Mouse (Mus musculus) layer of hippocampus, adult 2 months (tissue): ENCODE measurements around the gene Mlec. TPM values are rescaled to one million over a fixed set of nuclear protein-coding genes. Genes with fewer than 3 reads are reported as not detected.
"Not testable (repeated sequence)": the region's sequence is repeated elsewhere in the genome, so short reads cannot be mapped to it uniquely, and the experiment has no call there.

Experiments
- DNase-seq, 2 experiments: peaks; one replicate each; pipeline ENCODE4 v3.0.0; 2022; ENCODE audit warnings: low spot score in 2 of 2
- H3K27ac ChIP-seq: fragments of 200-600 bp; 2 replicates; pipeline ENCODE4 v1.8.1; 2022
- H3K4me3 ChIP-seq: fragments of 200-600 bp; 2 replicates; pipeline ENCODE4 v1.8.1; 2022; ENCODE audit warnings: mild to moderate bottlenecking
- CTCF ChIP-seq: fragments of 200-600 bp; conservative IDR thresholded peaks from 2 replicates; pipeline ENCODE4 v1.8.1; 2022; ENCODE audit warnings: antibody characterized with exemption, mild to moderate bottlenecking, moderate library complexity
- total RNA-seq, 2 experiments: library from RNA; stranded (reverse); gene quantifications; 2 replicates each; pipeline ENCODE4 v1.2.3; 2021

Gene Mlec
- total RNA-seq, 2 experiments from 2014 or later, result 75.7 to 84.7 TPM

DNA sequence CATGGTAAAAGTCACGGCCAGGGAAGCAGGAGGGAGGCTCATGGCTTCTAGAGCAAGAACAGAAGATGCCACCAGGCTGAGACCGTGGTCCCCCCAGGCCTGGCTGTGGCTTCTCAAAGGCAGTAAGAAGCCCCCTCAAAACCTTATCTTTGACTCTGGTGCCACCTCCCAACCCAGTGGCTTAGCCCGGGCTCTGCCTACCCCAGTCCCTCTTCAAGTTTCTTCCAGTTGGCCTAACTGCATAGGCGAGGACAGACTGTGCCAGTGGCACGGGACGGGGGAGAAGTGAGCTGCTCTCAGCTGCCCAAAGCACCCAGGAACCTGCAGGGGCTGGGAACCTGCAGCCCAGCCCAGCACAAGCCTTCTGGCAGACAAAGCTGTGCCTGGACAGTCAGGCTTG is 33.3 kb downstream of the Mlec start:
- DNase-seq, result no peak
- Histone ChIP-seq H3K4me3 (no peak overlapping the region), H3K27ac (peak overlapping the region; percentile 78; the same call in 1 of the 2 replicates)
- no peak for TF ChIP-seq CTCF

DNA sequence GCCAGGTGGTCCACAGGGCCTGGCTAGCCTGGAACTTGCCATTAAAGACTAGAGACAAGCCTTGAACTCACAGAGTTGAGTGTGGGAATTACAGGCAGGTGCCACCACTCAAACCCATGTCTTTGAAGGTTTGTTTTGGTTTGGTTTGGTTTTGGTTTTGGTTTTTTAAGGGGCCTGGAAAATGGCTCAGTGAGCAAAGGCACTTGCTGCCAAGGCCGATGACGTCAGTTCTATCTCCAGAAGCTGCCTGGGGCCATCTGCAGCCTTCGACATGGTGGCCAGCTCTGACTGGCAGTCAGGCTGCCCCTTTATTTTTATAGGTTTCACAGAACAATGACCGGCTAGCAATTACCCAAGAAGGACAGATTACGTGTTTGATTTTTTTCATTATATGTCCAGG is 37.0 kb downstream of the Mlec start:
- Histone ChIP-seq H3K27ac (peak overlapping the region; percentile 23; the same call in 1 of the 2 replicates), H3K4me3 (no peak overlapping the region)
- DNase-seq, result no peak
- no peak for TF ChIP-seq CTCF

DNA sequence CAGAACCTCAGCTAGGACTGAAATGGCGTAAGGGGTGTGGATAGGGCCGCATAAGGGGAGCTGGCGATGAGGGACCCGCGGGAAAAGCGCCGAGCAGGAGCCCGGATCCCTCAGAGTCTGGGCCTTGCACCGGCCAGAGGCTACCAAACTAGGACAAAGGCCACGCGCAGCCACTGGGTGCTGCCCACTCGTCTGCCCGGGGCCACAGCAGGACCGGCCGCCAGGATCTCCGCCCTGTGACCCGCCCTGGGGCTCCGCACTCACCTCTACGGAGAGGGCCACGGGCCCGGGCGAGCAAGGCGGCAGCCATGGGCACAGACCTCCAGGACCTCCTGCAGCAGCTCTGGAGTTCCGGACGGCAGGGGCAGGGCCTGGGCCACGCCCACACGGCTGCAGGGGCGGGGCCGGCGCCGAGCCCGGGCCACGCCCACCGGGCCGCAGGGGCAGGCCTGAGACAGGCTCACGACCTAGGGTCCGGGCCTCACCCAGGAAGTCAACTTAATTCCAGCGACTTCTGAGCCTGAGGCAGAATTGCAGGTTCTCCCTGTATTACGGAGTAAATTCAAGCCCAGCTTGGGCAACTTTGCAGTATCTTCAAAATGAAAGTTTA is 38.9 kb downstream of the Mlec start, which contains the start of gene Acads:
TSS of gene Acads (minus strand) at position 386 of the 610 bp plus-strand sequence.
- H3K27ac ChIP-seq, result peak within 1 kb of the TSS; percentile 47
- H3K4me3 ChIP-seq, result peak within 1 kb of the TSS; percentile 60
- peak in 1 of 2 experiments; percentile 37 for DNase-seq
- no peak for TF ChIP-seq CTCF

DNA sequence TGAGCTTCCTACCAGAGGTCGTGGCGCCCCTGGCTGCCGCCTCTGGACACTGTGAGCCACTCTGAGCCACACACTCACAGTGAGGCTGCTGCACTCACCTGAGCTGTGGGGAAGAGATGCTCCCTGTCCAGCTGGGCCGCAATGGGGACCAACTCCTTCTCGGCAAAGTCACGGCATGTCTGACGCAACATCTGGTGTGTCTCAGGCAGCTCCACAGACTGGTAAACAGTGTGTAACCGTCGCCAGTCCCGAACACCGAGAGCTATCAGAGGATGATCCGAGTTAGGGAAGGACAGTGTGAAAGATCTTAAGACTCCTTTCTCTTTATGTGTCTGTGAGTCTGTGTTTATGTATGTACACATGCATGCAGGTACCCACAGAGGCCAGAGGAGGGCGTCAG is 40.5 kb downstream of the Mlec start:
- H3K4me3 ChIP-seq, result no peak overlapping the region
- H3K27ac ChIP-seq, result no peak overlapping the region
- DNase-seq, result no peak
- no peak for TF ChIP-seq CTCF

DNA sequence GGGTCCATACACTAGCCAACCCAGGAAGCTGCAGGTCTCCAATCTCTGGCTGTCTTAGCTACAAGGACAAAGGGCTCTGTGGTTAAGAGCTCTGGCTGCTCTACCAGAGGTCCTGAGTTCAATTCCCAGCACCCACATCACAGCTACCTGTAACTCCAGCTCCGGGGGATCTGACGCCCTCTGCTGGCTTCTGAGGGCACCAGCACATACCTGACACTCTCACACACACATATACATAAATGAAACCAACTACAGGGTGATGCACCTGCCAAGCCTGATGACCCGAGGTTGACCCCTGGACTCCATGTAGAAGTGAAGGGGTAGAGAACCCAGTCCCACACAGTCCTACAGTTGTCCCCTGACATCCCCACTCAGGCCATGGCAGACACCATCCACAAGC is 41.6 kb downstream of the Mlec start:
- TF ChIP-seq CTCF, result no peak
- no peak overlapping the region for H3K27ac ChIP-seq
- DNase-seq, result no peak
- no peak overlapping the region for H3K4me3 ChIP-seq

- no peak for TF ChIP-seq CTCF
- DNase-seq, result no peak
- Histone ChIP-seq H3K4me3 (no peak overlapping the region), H3K27ac (no peak overlapping the region)
Measured at GRCm38 (mm10) chr5:115114501-115114900, 43.5 kb downstream of the Mlec start.

- no peak for DNase-seq
- Histone ChIP-seq H3K27ac (no peak overlapping the region), H3K4me3 (no peak overlapping the region)
- TF ChIP-seq CTCF, result no peak
Measured at GRCm38 (mm10) chr5:115113244-115113643, 44.7 kb downstream of the Mlec start.

- no peak for DNase-seq
- no peak overlapping the region for H3K4me3 ChIP-seq
- TF ChIP-seq CTCF, result no peak
- H3K27ac ChIP-seq, result no peak overlapping the region
Measured at GRCm38 (mm10) chr5:115111156-115111555, 46.8 kb downstream of the Mlec start.

DNA sequence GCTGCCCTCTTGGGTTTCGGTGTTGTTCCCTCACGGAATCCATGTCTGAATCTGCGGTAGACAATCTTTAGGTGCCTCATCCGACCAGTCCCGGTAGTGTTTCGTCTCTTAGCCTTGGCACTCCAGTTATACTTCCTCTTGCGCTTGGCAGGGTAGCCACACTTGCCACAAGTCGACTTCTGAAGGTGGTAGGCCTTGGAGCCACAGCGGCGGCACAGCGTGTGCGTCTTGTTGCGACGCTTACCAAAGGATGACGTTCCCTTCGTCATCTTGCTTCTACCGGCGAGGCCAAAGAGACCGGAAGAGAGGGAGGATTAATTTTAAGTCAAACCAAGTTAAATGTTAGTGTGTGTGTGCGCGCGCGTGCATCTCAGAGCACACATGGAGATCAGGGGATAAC is 54.7 kb downstream of the Mlec start:
- H3K4me3 ChIP-seq, H3K27ac ChIP-seq, DNase-seq: not testable (repeated sequence)

- Histone ChIP-seq H3K27ac (no peak overlapping the region), H3K4me3 (no peak overlapping the region)
- DNase-seq, result no peak
- TF ChIP-seq CTCF, result no peak
Measured at GRCm38 (mm10) chr5:115102231-115102630, 55.7 kb downstream of the Mlec start.

DNA sequence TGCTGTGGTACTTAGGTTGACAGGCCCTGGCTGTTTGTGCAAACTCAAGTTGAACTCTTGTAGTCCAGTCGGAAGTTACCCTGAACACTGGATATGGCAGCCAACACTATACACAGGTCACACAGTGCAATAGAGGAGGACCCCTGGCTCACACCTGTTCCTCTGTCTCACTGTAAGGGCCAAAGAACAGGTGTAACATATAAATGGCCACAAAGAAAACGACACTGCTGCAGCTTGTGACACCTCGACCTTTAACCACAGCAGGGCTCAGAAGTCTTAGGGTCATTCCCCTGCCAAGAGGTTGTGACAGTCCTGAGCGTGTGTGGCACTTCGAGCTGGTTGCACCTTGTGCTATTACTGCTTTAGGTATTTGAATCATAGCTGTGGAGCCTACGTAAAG is 57.5 kb downstream of the Mlec start:
- no peak overlapping the region for H3K4me3 ChIP-seq
- no peak for DNase-seq
- H3K27ac ChIP-seq, result peak overlapping the region; percentile 57; the same call in 1 of the 2 replicates
- TF ChIP-seq CTCF, result no peak

DNA sequence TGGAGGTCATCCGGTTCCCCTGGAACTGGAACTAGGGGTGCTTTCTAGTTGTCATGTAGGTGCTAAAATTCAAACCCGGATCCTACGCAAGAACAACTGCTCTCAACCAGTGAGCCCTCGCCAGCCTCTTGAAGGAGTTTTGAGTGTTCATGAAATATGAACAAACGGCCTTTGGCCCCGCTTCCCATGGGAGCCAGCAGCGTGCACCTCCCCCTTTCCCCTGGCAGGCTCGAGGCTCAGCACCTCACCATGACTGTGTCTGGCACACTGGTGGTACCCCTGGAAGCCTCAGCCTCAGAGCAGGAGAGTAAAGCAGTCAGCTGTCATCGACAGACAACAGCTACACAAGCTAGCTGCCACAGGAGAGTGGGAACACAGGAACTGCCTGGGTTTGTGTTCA is 58.0 kb downstream of the Mlec start:
- no peak for DNase-seq
- H3K4me3 ChIP-seq, result no peak overlapping the region
- H3K27ac ChIP-seq, result peak overlapping the region; percentile 57; the same call in 1 of the 2 replicates
- no peak for TF ChIP-seq CTCF

DNA sequence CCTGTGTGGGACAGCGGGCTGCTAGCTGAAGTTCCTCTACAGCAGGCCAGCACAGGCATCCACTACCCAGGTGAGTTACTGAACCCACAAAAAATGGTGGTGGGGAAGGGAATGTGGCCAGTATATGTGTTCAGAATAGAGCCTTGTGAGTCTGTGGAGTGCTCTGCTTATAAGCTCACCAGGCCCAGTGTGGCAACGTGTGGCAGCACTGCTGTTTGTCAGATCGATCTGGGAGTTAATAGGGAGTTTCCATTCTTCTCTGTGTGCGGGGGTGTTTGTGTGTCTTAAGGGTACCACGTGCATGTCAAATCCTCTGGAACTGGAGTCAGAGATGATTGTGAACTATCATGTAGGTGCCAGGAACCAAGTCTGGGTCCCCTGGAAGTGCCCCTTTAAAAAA is 58.4 kb downstream of the Mlec start:
- Histone ChIP-seq H3K27ac (peak overlapping the region; percentile 57; the same call in 1 of the 2 replicates), H3K4me3 (no peak overlapping the region)
- TF ChIP-seq CTCF, result no peak
- DNase-seq, result no peak

- no peak for TF ChIP-seq CTCF
Measured at GRCm38 (mm10) chr5:115098195-115098594, 59.8 kb downstream of the Mlec start, which contains the start of gene Gm10401. Gm10401 (minus strand) TSS chr5:115098295.

More at GRCm38 (mm10) chr5:115098195-115098594, 59.8 kb downstream of the Mlec start, which contains the start of gene Gm10401:
- DNase-seq, result no peak
- H3K4me3 ChIP-seq, result no peak within 1 kb of the TSS
- H3K27ac ChIP-seq, result no peak within 1 kb of the TSS

Other genes starting within 250 kb of the Mlec start
- not detected for gene Oasl1, start 234.9 kb downstream of the Mlec start, total RNA-seq
- gene 2210016L21Rik, start 216.0 kb downstream of the Mlec start, total RNA-seq, result 100 to 1,000 TPM; 184 to 196 TPM
- gene Hnf1a, start 187.1 kb downstream of the Mlec start, total RNA-seq, result not detected
- gene Sppl3, start 147.0 kb downstream of the Mlec start, total RNA-seq, result 10 to 100 TPM; 75.2 to 76.2 TPM
- not detected for gene Gm10401, start 59.9 kb downstream of the Mlec start, total RNA-seq
- gene Acads, start 38.8 kb downstream of the Mlec start, total RNA-seq, result 1 to 10 TPM; 6.5 to 7.3 TPM
- 10 to 100 TPM; 25.9 to 28.0 TPM for gene Unc119b, start 23.2 kb downstream of the Mlec start, total RNA-seq
- gene Cabp1, start 36.2 kb upstream of the Mlec start, total RNA-seq, result 100 to 1,000 TPM; 124 to 129 TPM
- gene Pop5, start 77.7 kb upstream of the Mlec start, total RNA-seq, result 100 to 1,000 TPM; 103 to 104 TPM
- gene Rnf10, start 114.7 kb upstream of the Mlec start, total RNA-seq, result 100 to 1,000 TPM; 238 to 248 TPM
- 10 to 100 TPM; 40.9 to 42.6 TPM for gene Coq5, start 121.5 kb upstream of the Mlec start, total RNA-seq
- 100 to 1,000 TPM; 727 to 730 TPM for gene Dynll1, start 142.8 kb upstream of the Mlec start, total RNA-seq
- gene Srsf9, start 169.0 kb upstream of the Mlec start, total RNA-seq, result 100 to 1,000 TPM in 1 of 2 experiments, 10 to 100 TPM in 1; 91.4 to 102 TPM
- gene Gatc, start 183.0 kb upstream of the Mlec start, total RNA-seq, result 10 to 100 TPM; 19.5 to 20.8 TPM
- gene Triap1, start 183.0 kb upstream of the Mlec start, total RNA-seq, result 10 to 100 TPM; 22.3 to 25.4 TPM
- 100 to 1,000 TPM; 685 to 700 TPM for gene Cox6a1, start 190.8 kb upstream of the Mlec start, total RNA-seq